Mouse (Mus musculus): ENCODE measurements around the gene Plk1.

Gene Plk1

DNA sequence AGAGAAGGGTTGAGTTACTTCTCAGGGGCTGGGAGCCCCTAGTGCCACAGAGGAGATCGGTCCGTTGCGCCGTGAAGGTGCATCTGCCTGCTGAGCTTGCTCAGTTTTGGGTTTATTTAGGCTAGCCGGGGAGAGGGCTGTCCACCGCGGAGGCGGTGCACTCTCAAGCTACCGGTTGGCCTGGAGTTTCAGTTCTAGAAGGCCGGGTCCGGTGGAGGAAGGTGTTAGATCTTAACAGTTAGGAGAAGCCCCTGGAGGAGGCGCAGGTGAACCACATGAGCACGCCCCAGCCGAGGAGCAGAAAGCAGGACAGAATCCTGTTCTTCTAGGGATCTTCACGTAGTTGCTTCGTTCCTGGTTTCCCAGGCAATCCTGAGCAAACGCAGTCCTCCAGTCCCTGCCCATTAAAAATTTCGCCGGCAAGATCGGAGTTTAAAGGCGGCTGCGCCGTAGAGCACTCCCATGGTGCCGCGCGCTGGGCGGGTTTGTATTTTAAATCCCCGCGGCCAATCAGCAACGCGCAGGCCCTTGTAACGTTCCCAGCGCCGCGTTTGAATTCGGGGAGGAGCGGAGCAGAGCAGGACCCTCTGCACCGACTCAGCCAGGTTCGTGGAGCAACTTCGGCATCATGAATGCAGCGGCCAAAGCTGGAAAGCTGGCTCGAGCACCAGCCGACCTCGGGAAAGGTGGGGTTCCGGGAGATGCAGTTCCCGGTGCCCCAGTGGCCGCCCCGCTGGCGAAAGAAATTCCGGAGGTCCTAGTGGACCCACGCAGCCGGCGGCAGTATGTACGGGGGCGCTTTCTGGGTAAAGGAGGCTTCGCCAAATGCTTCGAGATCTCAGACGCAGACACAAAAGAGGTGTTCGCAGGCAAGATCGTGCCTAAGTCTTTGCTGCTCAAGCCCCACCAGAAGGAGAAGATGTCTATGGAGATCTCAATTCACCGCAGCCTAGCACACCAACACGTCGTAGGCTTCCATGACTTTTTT, at the start of gene Plk1:
Plk1 (plus strand) TSS at position 525 of the 988 bp plus-strand sequence.
- peak; percentile 58 to 78 for DNase-seq (ENCODE audit: low spot score in 2 of 2)

DNA sequence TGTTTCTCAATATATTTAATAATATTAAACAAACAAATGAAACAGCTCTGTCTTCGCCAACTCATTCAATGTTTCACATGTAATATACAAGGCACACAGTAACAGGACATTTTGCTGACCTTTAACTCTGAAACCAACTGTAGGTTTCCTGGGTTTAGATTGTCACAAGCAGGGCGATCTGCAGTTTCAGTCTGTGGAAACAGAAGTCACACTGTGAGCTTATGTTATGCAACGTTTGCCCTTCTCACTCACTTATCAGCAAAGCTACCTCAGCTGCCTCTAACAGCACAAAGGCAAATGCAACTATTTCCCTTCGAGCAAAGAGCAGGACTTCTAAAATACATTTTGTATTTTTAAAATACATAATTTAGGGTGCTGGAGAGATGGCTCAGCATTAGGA, 35.7 kb upstream of the Plk1 start:
- DNase-seq (ENCODE audit: low spot score in 2 of 2) = no peak

DNA sequence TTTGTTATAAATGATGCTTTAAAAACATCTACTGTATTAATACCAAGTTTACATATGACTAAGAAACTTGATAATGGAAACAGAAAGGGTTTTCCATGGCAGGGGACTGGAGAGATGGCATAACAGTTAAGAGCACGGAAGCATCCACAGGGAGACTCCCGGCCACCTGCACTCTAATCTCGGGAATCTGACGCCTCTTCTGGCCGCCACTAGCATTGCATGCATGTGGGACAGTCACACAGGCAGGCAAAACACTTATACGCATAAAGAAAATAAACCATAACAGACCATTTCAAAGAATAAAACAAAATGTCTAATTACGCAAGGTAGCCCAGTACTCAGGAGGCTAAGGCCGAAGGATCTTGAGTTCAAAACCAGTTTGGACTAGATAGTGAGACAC, 33.6 kb upstream of the Plk1 start:
- DNase-seq (ENCODE audit: low spot score in 2 of 2) = no peak

DNA sequence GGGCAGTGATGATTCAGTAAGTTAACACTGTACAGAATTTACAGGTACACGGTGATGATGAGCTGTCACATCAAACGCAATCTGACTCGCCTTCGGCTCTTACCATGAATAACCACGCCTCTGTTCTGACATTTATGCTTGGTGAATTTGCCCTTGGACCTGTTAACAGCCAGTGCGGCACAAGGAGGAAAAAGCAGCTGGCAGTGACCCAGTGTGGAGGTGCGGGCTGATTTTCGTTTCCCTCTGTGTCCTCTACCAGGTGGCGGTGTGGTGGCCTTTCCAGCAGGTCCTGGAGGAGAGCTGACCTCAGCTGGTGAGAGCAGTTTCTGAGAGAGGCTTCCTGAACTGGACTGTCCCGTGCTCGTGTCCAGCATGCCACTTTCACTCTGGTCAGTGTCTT, 32.3 kb upstream of the Plk1 start:
- no peak for DNase-seq (ENCODE audit: low spot score in 2 of 2)

DNA sequence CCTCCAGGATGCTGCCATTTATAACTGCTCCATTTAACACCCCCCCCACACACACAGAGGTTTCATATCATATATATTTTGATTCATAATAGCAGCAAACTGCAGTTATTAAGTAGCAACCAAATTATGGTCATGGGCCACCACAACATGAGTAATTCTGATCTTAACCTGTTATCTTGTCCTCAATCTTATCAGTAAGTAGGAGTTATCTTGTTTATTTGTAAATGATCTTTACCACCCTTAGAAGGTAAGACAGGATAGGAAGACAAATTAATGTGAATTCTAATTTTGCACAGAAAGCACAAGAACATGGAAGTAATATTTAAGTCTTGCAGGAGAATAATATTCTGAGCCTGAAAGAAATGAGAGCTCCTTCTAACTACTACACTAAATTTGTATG, 27.4 kb upstream of the Plk1 start:
- no peak for DNase-seq (ENCODE audit: low spot score in 2 of 2)

DNA sequence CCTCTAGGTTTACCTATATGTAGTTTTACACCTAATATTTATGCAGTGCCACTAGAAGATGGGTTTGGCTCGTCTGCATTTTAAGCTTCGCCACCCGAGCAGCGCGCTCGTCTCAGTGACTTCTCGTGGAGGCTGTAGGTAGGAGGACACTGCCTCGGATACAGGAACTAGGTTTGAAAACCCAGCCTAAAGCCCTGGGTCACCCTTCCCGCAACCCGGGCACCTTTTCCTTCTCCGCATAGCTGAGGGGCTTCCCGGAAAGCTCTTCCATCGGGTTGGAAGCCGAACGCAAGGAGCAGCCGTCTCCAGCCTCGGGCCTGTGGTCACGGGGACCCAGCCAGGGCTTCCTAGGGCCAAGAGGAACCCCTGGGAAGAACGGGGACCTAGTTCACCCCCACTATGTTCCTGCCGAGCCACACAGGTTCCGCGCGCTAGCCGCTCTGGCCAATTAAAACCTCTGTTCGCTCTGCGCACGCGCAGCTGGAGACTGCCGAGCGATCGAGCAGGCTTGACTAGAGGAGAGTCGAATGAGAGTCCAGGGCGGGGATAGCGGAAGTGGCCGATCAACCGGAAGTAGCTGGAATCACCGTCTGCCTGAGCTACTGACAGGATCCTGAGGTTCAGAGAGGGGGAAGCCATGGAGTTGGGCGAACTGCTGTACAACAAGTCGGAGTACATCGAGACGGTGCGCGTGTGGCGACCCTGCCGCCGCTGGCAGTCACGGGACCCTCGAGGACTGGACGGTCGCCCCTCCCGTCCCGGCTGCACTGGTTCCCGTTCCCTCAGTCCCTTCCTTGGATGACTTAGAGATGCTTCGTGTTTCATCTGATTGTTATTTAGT, 26.5 kb upstream of the Plk1 start, which contains the start of the genes Palb2 and Dctn5:
Palb2 (minus strand) TSS at position 489 of the 841 bp plus-strand sequence.
Dctn5 (plus strand) TSS at position 545 of the 841 bp plus-strand sequence.
- DNase-seq (ENCODE audit: low spot score in 2 of 2) = peak; percentile 97

DNA sequence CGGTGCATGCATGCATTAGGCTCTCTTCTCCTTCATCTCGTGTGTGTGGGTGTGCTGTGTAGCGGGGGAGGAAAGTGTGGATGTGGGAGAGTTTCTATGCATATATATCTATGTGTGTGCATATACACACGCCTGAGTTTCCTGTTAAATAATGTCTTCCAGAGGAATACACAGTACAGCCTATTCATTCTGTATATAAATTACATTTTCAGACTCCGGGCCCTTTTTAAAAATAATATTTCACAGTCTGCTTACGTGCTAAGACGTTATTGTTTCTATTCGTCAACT, 26.0 kb upstream of the Plk1 start:
- no peak for DNase-seq (ENCODE audit: low spot score in 2 of 2)

DNA sequence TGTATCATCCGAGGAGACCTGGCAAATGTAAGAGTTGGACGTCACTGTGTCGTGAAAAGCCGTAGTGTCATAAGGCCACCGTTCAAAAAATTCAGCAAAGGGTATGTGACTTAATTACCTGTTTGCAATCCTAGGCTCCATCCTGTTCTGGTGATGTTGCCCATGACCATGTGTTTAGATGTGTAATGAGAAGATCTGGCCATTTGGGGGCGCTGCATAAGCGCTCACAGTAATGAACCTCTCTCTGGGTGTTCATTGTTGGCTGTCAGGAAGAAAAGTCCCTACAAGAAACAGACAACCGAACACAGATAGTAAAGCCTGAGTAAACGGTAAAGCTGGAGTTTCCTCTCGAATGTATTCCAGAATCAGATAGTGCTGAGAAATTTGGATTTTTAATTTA, 24.2 kb upstream of the Plk1 start:
- no peak for DNase-seq (ENCODE audit: low spot score in 2 of 2)

DNA sequence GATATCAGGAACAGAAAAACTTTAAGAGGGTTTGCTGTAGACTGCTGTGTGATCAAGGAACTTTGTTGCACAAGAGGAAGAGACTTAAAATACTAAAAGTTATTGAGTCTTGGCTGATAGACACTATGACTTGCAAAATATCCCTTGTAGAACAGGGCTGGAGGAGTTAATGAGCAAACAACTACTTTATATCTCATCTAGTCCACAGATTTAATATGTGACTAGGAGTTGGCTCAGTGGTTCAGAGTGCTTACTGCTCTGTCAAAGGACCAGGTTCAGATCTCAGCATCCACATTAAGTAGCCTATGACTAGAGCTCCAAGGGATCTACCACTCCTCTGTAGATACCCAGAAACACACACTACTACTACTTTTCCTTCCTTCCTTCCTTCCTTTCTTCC, 22.2 kb upstream of the Plk1 start:
- no peak for DNase-seq (ENCODE audit: low spot score in 2 of 2)

DNA sequence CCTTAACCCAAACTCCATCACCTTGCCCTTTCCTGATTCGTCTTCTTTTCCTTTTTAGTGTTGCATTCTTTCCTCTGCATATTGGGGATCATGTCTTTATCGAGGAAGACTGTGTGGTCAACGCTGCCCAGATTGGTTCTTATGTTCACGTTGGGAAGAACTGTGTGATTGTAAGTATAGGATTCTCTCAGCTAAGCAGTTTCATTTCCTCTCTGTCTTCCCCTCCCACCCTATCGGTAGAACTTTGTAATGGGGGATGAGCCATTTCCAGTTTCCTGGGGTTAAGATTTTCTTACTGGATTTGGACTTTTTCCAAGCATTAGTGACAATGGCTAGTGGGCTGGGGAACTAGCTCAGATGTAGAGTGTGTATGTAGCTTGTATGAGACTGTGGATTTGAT, 21.0 kb upstream of the Plk1 start:
- no peak for DNase-seq (ENCODE audit: low spot score in 2 of 2)

DNA sequence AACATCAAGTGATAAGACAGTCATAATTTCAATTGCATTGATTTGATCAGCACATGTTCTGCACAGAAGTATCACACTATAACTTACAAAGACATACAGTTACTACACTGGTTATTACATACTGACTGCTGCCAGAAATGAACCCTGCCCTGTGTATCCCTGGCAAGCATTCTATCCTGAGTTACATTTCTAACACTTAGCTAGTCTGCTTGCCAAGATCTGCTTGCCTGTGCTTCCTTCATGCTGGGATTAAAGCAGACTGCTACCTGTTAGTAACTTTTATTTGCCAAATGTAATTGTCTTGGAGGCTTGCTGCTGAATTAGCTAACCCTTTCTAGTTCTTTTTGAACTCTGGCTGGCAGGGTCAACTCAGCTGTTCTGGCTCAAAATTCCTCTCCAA, 18.2 kb upstream of the Plk1 start:
- no peak for DNase-seq (ENCODE audit: low spot score in 2 of 2)

DNA sequence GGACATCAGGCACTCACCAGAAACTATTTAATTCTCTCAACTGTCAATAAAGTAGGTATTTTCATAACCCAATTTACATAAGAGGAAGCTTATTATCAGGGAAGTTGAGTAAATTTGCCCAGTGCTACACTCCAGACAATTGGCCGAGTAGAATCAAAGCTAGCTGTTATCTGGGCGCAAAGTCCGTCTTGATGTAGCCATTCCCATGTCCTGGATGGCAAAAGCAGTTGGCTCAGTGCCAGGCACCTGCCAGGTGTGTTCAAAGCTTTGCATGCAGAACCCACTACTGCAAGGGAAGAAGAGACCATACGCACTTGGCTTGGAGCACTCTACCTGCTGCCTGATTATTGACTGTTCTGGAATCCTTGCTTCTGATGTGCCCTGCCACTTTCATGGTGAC, 6.8 kb upstream of the Plk1 start:
- DNase-seq (ENCODE audit: low spot score in 2 of 2) = no peak

DNA sequence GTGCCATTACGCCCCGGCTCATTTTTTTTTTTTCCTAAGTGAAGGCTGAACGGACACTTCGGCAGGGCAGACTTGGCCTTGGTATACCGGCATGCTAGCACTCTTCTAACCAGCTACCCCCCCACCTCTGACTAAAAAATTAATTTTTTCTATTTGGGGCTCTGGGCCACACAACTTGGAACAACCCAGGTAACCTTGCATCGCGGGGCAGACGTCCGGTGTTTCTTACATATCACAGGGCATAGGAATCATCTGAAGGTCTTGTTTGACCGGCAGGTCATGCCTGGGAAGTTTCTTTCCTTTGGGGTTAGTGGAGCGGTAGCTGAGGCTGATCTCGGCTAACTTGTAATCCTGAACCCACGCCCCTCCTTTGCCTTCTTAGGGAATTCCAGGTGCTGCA, 751 bp upstream of the Plk1 start:
- no peak for DNase-seq (ENCODE audit: low spot score in 2 of 2)

DNA sequence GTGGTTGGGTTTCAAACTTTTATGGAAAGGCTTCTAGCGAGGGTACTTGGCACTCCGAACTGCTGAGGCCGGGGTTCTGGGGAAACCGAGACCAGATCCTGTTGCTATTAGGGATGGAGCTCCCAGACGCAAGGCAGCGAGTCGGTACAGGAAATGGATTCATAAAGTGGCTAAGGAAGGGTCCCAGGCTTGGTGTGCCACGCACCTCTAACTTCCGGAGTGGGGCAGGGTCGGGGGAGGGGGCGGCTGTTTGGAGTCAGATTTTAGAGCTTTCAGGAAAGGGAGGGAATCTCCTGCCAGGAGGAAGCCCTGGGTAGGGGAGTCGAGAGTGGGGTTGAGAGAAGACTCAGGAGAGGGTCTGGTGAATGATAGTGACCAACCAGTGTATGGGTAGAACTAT, 798 bp downstream of the Plk1 start:
- DNase-seq (ENCODE audit: low spot score in 2 of 2) = no peak

DNA sequence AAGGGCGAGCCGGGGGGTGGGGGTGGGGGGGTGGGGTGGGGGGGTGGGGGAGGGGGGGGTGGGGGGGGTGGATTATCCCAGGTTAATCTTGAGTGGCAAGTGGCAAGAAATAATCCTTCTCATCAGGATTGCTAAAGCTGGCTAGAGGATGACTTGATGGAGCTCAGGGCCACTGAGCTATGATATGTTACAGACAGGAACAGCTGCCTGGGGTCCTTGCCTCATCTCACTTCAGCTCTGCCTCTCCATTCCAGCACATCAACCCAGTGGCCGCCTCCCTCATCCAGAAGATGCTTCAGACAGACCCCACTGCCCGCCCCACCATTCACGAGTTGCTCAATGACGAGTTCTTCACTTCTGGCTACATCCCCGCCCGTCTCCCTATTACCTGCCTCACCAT, 4.5 kb downstream of the Plk1 start:
- DNase-seq (ENCODE audit: low spot score in 2 of 2) = no peak

DNA sequence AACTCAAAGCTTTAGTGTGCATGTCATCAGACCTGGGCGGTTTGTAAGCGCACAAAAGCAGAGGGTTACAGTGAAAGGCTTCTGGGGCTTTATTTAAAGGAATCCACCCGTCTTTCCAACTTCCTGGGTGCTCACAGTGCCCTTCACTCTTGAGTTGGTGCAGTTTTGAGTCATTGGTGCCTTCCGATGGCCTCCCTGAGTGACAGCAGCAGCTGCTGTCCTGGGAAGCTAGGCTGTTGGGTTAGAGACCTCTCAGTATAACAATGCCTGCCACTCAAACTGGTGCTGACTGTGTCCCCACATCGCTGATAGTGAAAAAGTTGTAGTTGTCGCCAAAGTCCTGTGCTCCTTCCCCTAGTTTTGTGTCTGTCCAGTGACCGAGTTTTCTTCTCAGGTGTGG, 8.0 kb downstream of the Plk1 start:
- DNase-seq (ENCODE audit: low spot score in 2 of 2) = no peak

DNA sequence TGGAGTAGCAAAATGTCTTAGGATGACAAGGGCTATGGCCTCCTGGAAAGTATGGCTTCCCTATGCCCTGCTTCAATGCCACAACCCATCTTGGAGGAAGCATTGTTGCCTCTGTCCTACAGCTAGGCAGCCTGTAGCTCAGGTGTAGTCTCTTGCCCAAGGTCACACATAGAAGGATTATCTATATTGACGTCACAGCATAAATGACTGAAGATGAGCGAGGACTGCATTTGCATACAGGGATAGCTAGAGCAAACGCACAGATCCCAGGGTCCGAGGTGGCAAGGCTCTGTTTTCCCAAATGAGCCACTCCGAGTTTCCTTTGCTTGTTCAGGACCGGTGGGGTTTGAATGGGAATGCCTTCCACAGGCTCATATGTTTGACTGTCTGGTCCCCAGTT, 11.5 kb downstream of the Plk1 start:
- DNase-seq (ENCODE audit: low spot score in 2 of 2) = no peak

DNA sequence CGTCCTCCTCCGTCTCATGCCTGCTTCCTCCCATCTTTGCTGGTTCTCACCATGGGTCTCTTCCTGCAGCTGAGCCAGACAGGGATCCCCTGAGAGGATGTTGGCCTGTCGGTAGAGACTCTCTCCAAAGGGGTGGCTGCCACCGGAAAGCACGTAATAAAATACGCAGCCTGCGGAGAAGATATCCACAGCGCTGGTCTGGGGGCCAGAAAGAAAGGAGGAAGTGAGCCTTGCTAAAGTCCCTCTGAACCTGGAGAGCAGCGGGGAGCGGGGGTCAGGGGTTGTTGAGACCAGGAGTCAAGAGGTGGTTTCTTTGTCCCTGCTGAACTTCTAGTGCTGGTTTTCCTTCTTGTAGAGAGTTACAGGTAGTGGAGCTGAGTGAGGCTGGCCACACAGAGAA, 12.4 kb downstream of the Plk1 start:
- no peak for DNase-seq (ENCODE audit: low spot score in 2 of 2)

DNA sequence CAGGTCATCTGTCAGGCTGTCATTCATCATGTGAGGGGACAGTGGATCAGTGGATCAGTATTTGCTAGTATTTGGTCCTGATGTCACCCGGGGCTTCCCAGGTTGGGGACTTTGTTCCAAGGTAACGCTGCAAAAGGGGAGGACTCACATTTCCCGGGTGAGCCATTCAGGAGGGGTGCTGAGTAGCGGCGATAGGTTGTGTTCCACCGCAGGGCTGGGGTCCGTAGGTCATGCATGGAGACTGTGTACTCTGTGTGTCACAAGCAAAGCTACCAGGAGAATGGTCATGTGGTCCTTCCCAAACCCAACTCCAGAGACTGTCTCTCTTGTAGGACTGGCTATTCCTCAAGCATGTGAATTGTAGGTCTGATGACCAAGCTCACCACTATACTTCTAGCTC, 21.5 kb downstream of the Plk1 start:
- no peak for DNase-seq (ENCODE audit: low spot score in 2 of 2)

DNA sequence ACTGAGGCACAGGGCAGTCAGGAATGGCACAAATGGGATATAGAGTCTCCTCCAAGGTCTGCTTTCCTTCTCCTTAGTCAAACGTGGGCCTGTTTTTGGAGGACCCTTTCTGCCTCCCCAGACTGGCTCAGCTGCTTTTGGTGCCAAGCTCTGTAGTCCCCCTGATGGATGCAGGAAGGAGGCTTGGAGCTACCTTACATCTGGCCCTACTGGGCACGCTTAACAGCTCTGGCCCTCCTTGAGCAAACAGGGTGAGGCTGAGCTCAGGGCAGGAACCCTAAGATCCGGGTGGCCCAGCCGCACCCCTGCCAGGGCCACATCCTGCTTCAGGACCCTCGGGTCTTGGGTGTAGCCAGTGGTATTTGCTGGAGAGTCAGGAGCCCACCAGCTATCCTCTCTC, 25.3 kb downstream of the Plk1 start:
- no peak for DNase-seq (ENCODE audit: low spot score in 2 of 2)

DNA sequence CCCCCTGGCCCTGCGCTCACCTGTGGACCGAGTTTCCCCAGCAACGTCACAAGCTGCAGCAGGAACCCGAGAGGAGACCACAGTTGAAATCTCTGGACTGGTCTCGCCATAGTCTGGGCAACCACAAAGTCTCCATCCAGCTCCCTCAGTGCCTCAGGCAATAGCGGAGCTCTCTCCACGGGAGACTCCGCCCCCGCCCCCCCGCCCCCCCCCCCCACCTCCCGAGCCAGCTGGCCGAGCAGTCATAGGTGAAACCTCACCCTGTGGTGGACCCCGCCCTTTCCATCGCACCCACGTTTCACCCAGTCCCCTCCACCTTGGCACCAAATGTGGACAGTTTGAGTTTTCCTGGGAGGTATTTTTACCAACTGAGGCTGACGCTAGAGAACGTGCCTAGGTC, 26.8 kb downstream of the Plk1 start, which contains the start of gene Ern2:
Ern2 (minus strand) TSS at position 165 of the 400 bp plus-strand sequence.
- no peak for DNase-seq (ENCODE audit: low spot score in 2 of 2)

DNA sequence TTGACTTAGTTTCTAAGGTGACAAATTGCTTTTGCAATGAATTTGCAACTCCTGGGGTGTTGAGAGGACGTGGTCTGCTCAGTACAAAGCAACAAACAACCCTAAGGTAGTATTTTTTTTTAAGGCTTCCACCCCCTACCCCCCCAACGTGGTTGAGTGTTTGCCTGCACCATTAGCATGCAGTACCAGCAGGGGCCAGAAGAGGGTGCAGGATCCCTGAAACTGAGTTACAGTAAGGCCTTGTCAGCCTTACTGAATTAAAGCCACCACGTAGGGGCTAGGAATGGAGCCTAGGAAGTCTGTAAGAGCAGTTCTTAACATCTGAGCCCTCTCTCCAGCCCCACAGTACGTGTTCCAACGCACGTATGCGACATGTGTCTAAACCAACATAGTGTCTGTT, 30.2 kb downstream of the Plk1 start:
- peak in 1 of 2 experiments; percentile 26 for DNase-seq (ENCODE audit: low spot score in 2 of 2)

DNA sequence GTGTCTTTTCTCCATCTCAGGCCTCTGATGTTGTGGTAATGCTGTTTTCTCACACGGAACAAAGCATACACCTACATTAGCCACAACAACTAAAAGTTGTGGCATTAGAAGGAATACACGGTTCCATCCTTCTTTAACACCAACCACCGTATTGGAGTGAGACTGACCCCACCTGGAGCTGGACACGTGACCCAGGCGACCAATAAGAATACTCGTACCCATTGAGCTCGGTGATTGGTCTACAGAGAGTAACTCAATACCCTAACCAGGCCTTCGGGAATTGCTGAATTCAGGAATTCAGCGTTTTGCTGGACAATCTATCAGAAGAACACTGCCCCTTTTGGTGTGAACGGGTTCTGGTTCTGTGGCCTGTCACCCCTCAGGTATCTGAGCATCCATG, 31.9 kb downstream of the Plk1 start:
- DNase-seq (ENCODE audit: low spot score in 2 of 2) = no peak
